Mouse (Mus musculus): ENCODE results near the gene Mall. TPM values are rescaled to one million over a fixed set of nuclear protein-coding genes. Genes with fewer than 3 reads are reported as not detected.

Gene Mall
- total and polyA plus RNA-seq, 3 experiments = not detected

- peaks cover 20% of the 10 kb centered on the region for H3K27me3 ChIP-seq (ENCODE audit: insufficient read depth, low read length)
- no peak for TF ChIP-seq CTCF (IDR thresholded peaks at IDR 0.05; ENCODE audit: low read depth, low read length)
- TF ChIP-seq TAL1 (conservative IDR thresholded peaks at IDR 0.05; ENCODE audit: low read depth, low read length) = no peak
- TF ChIP-seq POLR2AphosphoS5 (IDR thresholded peaks at IDR 0.05; ENCODE audit: insufficient replicate concordance, low read depth, low read length) = no peak
- no peak for TF ChIP-seq GATA2 (IDR thresholded peaks at IDR 0.05; ENCODE audit: borderline replicate concordance, low read depth, low read length)
- no peak for TF ChIP-seq GATA1 (IDR thresholded peaks at IDR 0.05; ENCODE audit: borderline replicate concordance, low read length)
- no peaks in the 10 kb centered on the region for H3K4me1 ChIP-seq (ENCODE audit: insufficient read depth, low read depth, low read length)
- DNase-seq (ENCODE audit: low spot score) (no peak), ATAC-seq (ENCODE audit: extremely low read depth, insufficient number of reproducible peaks, low FRiP score, poor library complexity, severe bottlenecking) (no peak)
- no peaks in the 10 kb centered on the region for H3K9me3 ChIP-seq (replicated peaks)
- no peaks in the 10 kb centered on the region for H3K36me3 ChIP-seq (replicated peaks)
- no peak overlapping the region for H3K4me3 ChIP-seq (ENCODE audit: low read depth, low read length)
Observed at GRCm38 (mm10) chr2:127722176-127722892, 7.4 kb downstream of the Mall start.

GRCm38 (mm10) chr2:127718839-127719468 is 10.8 kb downstream of the Mall start:
- peaks cover 20% of the 10 kb centered on the region for H3K27me3 ChIP-seq (ENCODE audit: insufficient read depth, low read length)
- TF ChIP-seq CTCF (IDR thresholded peaks at IDR 0.05; ENCODE audit: low read depth, low read length) (no peak), POLR2AphosphoS5 (IDR thresholded peaks at IDR 0.05; ENCODE audit: insufficient replicate concordance, low read depth, low read length) (no peak), TAL1 (conservative IDR thresholded peaks at IDR 0.05; ENCODE audit: low read depth, low read length) (no peak), GATA2 (IDR thresholded peaks at IDR 0.05; ENCODE audit: borderline replicate concordance, low read depth, low read length) (no peak), GATA1 (IDR thresholded peaks at IDR 0.05; ENCODE audit: borderline replicate concordance, low read length) (no peak)
- ATAC-seq (ENCODE audit: extremely low read depth, insufficient number of reproducible peaks, low FRiP score, poor library complexity, severe bottlenecking) (no peak), DNase-seq (ENCODE audit: low spot score) (no peak)
- no peaks in the 10 kb centered on the region for H3K36me3 ChIP-seq (replicated peaks)
- H3K4me1 ChIP-seq (ENCODE audit: insufficient read depth, low read depth, low read length) = no peaks in the 10 kb centered on the region
- H3K4me3 ChIP-seq (ENCODE audit: low read depth, low read length) = no peak overlapping the region
- no peaks in the 10 kb centered on the region for H3K9me3 ChIP-seq (replicated peaks)

- DNase-seq (ENCODE audit: low spot score) = no peak
- ATAC-seq (ENCODE audit: extremely low read depth, insufficient number of reproducible peaks, low FRiP score, poor library complexity, severe bottlenecking) = no peak
- no peak overlapping the region for H3K4me3 ChIP-seq (ENCODE audit: low read depth, low read length)
Observed at GRCm38 (mm10) chr2:127714726-127715125, 15.0 kb downstream of the Mall start.

GRCm38 (mm10) chr2:127708792-127709191 is 20.9 kb downstream of the Mall start:
- Histone ChIP-seq H3K27me3 (ENCODE audit: insufficient read depth, low read length) (peaks cover 19% of the 10 kb centered on the region), H3K36me3 (replicated peaks) (no peaks in the 10 kb centered on the region), H3K9me3 (replicated peaks) (no peaks in the 10 kb centered on the region), H3K4me1 (ENCODE audit: insufficient read depth, low read depth, low read length) (no peaks in the 10 kb centered on the region), H3K4me3 (ENCODE audit: low read depth, low read length) (no peak overlapping the region)
- no peak for DNase-seq (ENCODE audit: low spot score)
- ATAC-seq (ENCODE audit: extremely low read depth, insufficient number of reproducible peaks, low FRiP score, poor library complexity, severe bottlenecking) = no peak
- TF ChIP-seq CTCF (IDR thresholded peaks at IDR 0.05; ENCODE audit: low read depth, low read length) (no peak), POLR2AphosphoS5 (IDR thresholded peaks at IDR 0.05; ENCODE audit: insufficient replicate concordance, low read depth, low read length) (no peak), TAL1 (conservative IDR thresholded peaks at IDR 0.05; ENCODE audit: low read depth, low read length) (no peak), GATA1 (IDR thresholded peaks at IDR 0.05; ENCODE audit: borderline replicate concordance, low read length) (no peak), GATA2 (IDR thresholded peaks at IDR 0.05; ENCODE audit: borderline replicate concordance, low read depth, low read length) (no peak)

More at GRCm38 (mm10) chr2:127714726-127715125, 15.0 kb downstream of the Mall start:
- Histone ChIP-seq H3K27me3 (ENCODE audit: insufficient read depth, low read length) (peaks cover 24% of the 10 kb centered on the region), H3K36me3 (replicated peaks) (no peaks in the 10 kb centered on the region), H3K4me1 (ENCODE audit: insufficient read depth, low read depth, low read length) (no peaks in the 10 kb centered on the region), H3K9me3 (replicated peaks) (no peaks in the 10 kb centered on the region)
- TF ChIP-seq CTCF (IDR thresholded peaks at IDR 0.05; ENCODE audit: low read depth, low read length) (no peak), GATA2 (IDR thresholded peaks at IDR 0.05; ENCODE audit: borderline replicate concordance, low read depth, low read length) (no peak), POLR2AphosphoS5 (IDR thresholded peaks at IDR 0.05; ENCODE audit: insufficient replicate concordance, low read depth, low read length) (no peak), TAL1 (conservative IDR thresholded peaks at IDR 0.05; ENCODE audit: low read depth, low read length) (no peak), GATA1 (IDR thresholded peaks at IDR 0.05; ENCODE audit: borderline replicate concordance, low read length) (no peak)

GRCm38 (mm10) chr2:127708060-127708459 is 21.7 kb downstream of the Mall start:
- Histone ChIP-seq H3K36me3 (replicated peaks) (no peaks in the 10 kb centered on the region), H3K4me3 (ENCODE audit: low read depth, low read length) (no peak overlapping the region), H3K27me3 (ENCODE audit: insufficient read depth, low read length) (peaks cover 15% of the 10 kb centered on the region), H3K9me3 (replicated peaks) (no peaks in the 10 kb centered on the region), H3K4me1 (ENCODE audit: insufficient read depth, low read depth, low read length) (no peaks in the 10 kb centered on the region)
- ATAC-seq (ENCODE audit: extremely low read depth, insufficient number of reproducible peaks, low FRiP score, poor library complexity, severe bottlenecking) = no peak
- TF ChIP-seq CTCF (IDR thresholded peaks at IDR 0.05; ENCODE audit: low read depth, low read length) (no peak), POLR2AphosphoS5 (IDR thresholded peaks at IDR 0.05; ENCODE audit: insufficient replicate concordance, low read depth, low read length) (no peak), GATA1 (IDR thresholded peaks at IDR 0.05; ENCODE audit: borderline replicate concordance, low read length) (no peak), TAL1 (conservative IDR thresholded peaks at IDR 0.05; ENCODE audit: low read depth, low read length) (no peak), GATA2 (IDR thresholded peaks at IDR 0.05; ENCODE audit: borderline replicate concordance, low read depth, low read length) (no peak)
- no peak for DNase-seq (ENCODE audit: low spot score)

GRCm38 (mm10) chr2:127705267-127705666 is 24.5 kb downstream of the Mall start:
- H3K9me3 ChIP-seq (replicated peaks) = no peaks in the 10 kb centered on the region
- DNase-seq (ENCODE audit: low spot score) (no peak), ATAC-seq (ENCODE audit: extremely low read depth, insufficient number of reproducible peaks, low FRiP score, poor library complexity, severe bottlenecking) (no peak)
- H3K27me3 ChIP-seq (ENCODE audit: insufficient read depth, low read length) = peaks cover 7% of the 10 kb centered on the region
- H3K4me1 ChIP-seq (ENCODE audit: insufficient read depth, low read depth, low read length) = no peaks in the 10 kb centered on the region
- no peak for TF ChIP-seq POLR2AphosphoS5 (IDR thresholded peaks at IDR 0.05; ENCODE audit: insufficient replicate concordance, low read depth, low read length)
- no peak for TF ChIP-seq GATA1 (IDR thresholded peaks at IDR 0.05; ENCODE audit: borderline replicate concordance, low read length)
- TF ChIP-seq TAL1 (conservative IDR thresholded peaks at IDR 0.05; ENCODE audit: low read depth, low read length) = no peak
- no peak for TF ChIP-seq CTCF (IDR thresholded peaks at IDR 0.05; ENCODE audit: low read depth, low read length)
- TF ChIP-seq GATA2 (IDR thresholded peaks at IDR 0.05; ENCODE audit: borderline replicate concordance, low read depth, low read length) = no peak
- no peak overlapping the region for H3K4me3 ChIP-seq (ENCODE audit: low read depth, low read length)
- H3K36me3 ChIP-seq (replicated peaks) = no peaks in the 10 kb centered on the region

Measured in G1E (cell line).